Mouse (Mus musculus) cerebellum, adult 2 months (tissue): Measurements from ENCODE around the gene Kif27.

Experiments
- CTCF ChIP-seq: fragments of 200-500 bp; IDR thresholded peaks from 2 replicates; pipeline ENCODE4 v1.5.1; 2011; ENCODE audit warnings: low read depth, mild to moderate bottlenecking, control low read depth, low read length, moderate library complexity, borderline replicate concordance; ENCODE audit not compliant: insufficient read depth
- POLR2A ChIP-seq: fragments of 200-500 bp; IDR thresholded peaks from 2 replicates; pipeline ENCODE4 v1.6.1; 2011; ENCODE audit warnings: low read length, control low read depth, borderline replicate concordance; ENCODE audit not compliant: insufficient read depth

- no peak for TF ChIP-seq CTCF
- TF ChIP-seq POLR2A: no peak
Measured at GRCm38 (mm10) chr13:58384371-58384770, 25.4 kb upstream of the Kif27 start.
